Mouse (Mus musculus): ENCODE data around the gene Tmod3.
A peak's percentile ranks its signal among the peaks of the same experiment; 100 is the strongest.

The Tmod3 gene

GRCm38 (mm10) chr9:75477212-75477611, 82.2 kb downstream of the Tmod3 start:
- H3K9me3 ChIP-seq (ENCODE audit: low read length), result no peaks in the 10 kb centered on the region
- H3K4me3 ChIP-seq (replicated peaks; ENCODE audit: low read length), result no peak overlapping the region
- H3K36me3 ChIP-seq (ENCODE audit: insufficient read depth, low read length), result peaks cover 40% of the 10 kb centered on the region
- peaks cover 26% of the 10 kb centered on the region for H3K4me1 ChIP-seq (replicated peaks; ENCODE audit: low read depth, low read length)
- H3K27me3 ChIP-seq (ENCODE audit: insufficient read depth, low read length), result no peaks in the 10 kb centered on the region
- no peak for TF ChIP-seq NANOG (IDR thresholded peaks at IDR 0.05; ENCODE audit: borderline replicate concordance, low read length)
- TF ChIP-seq POU5F1 (IDR thresholded peaks at IDR 0.05; ENCODE audit: borderline replicate concordance, low read length), result no peak
- no peak for TF ChIP-seq CTCF (conservative IDR thresholded peaks at IDR 0.05; ENCODE audit: low read length)

GRCm38 (mm10) chr9:75468297-75468696, 91.2 kb downstream of the Tmod3 start:
- H3K36me3 ChIP-seq (ENCODE audit: insufficient read depth, low read length), result peaks cover 67% of the 10 kb centered on the region
- no peaks in the 10 kb centered on the region for H3K9me3 ChIP-seq (ENCODE audit: low read length)
- peaks cover 42% of the 10 kb centered on the region for H3K4me1 ChIP-seq (replicated peaks; ENCODE audit: low read depth, low read length)
- peak overlapping the region; percentile 83 for H3K4me3 ChIP-seq (replicated peaks; ENCODE audit: low read length)
- TF ChIP-seq NANOG (IDR thresholded peaks at IDR 0.05; ENCODE audit: borderline replicate concordance, low read length), result no peak
- peak; percentile 73 for TF ChIP-seq CTCF (conservative IDR thresholded peaks at IDR 0.05; ENCODE audit: low read length)
- no peaks in the 10 kb centered on the region for H3K27me3 ChIP-seq (ENCODE audit: insufficient read depth, low read length)

DNA sequence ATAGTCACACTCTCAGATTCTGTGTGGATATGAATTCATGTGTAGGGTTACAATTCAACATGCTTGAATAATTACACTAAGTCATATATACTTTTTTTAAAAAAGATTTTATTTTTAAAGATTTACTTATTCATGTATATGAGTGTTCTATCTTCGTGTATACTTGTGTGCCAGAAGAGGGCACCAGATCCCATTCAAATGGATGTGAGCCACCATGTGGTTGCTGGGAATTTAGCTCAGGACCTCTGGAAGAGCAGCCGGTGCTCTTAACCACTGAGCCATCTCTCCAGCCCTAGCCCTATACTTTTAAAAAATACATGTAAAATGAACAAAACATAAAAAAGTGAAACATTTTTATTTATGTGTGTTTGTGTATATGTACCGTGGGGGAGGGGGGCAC, 91.9 kb downstream of the Tmod3 start:
- no peaks in the 10 kb centered on the region for H3K27me3 ChIP-seq (ENCODE audit: insufficient read depth, low read length)
- peaks cover 63% of the 10 kb centered on the region for H3K36me3 ChIP-seq (ENCODE audit: insufficient read depth, low read length)
- H3K9me3 ChIP-seq (ENCODE audit: low read length), result no peaks in the 10 kb centered on the region
- peaks cover 50% of the 10 kb centered on the region for H3K4me1 ChIP-seq (replicated peaks; ENCODE audit: low read depth, low read length)
- H3K4me3 ChIP-seq (replicated peaks; ENCODE audit: low read length), result no peak overlapping the region
- TF ChIP-seq CTCF (conservative IDR thresholded peaks at IDR 0.05; ENCODE audit: low read length) (peak; percentile 37), NANOG (IDR thresholded peaks at IDR 0.05; ENCODE audit: borderline replicate concordance, low read length) (no peak), POU5F1 (IDR thresholded peaks at IDR 0.05; ENCODE audit: borderline replicate concordance, low read length) (no peak)

DNA sequence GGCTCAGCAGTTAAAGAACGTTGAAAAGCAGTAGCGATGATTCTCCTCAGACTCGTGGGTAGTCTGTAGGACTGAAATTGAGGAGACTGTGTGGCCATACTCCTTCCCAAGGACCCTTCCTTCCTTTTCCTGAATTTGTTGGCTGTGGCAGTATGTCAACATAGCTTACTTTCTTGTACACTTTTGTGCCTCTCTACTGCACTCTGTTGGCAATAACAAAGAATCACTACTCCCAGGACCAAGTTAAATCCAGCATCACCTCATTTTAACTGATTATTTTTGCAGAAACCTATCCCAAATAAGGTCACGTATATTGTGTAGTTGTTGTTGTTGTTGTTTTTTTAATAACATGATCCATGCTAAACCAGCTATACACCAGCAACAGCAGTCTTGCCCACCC, 92.8 kb downstream of the Tmod3 start:
- H3K9me3 ChIP-seq (ENCODE audit: low read length), result no peaks in the 10 kb centered on the region
- no peaks in the 10 kb centered on the region for H3K27me3 ChIP-seq (ENCODE audit: insufficient read depth, low read length)
- H3K36me3 ChIP-seq (ENCODE audit: insufficient read depth, low read length), result peaks cover 63% of the 10 kb centered on the region
- H3K4me3 ChIP-seq (replicated peaks; ENCODE audit: low read length), result no peak overlapping the region
- TF ChIP-seq NANOG (IDR thresholded peaks at IDR 0.05; ENCODE audit: borderline replicate concordance, low read length) (no peak), CTCF (conservative IDR thresholded peaks at IDR 0.05; ENCODE audit: low read length) (peak; percentile 41)
- peaks cover 59% of the 10 kb centered on the region for H3K4me1 ChIP-seq (replicated peaks; ENCODE audit: low read depth, low read length)

- Histone ChIP-seq H3K36me3 (ENCODE audit: insufficient read depth, low read length) (peaks cover 63% of the 10 kb centered on the region), H3K4me1 (replicated peaks; ENCODE audit: low read depth, low read length) (peaks cover 64% of the 10 kb centered on the region), H3K4me3 (replicated peaks; ENCODE audit: low read length) (no peak overlapping the region), H3K27me3 (ENCODE audit: insufficient read depth, low read length) (no peaks in the 10 kb centered on the region), H3K9me3 (ENCODE audit: low read length) (no peaks in the 10 kb centered on the region)
- no peak for TF ChIP-seq CTCF (conservative IDR thresholded peaks at IDR 0.05; ENCODE audit: low read length)
- TF ChIP-seq NANOG (IDR thresholded peaks at IDR 0.05; ENCODE audit: borderline replicate concordance, low read length), result no peak
- no peak for TF ChIP-seq POU5F1 (IDR thresholded peaks at IDR 0.05; ENCODE audit: borderline replicate concordance, low read length)
These were observed 93.6 kb downstream of the Tmod3 start for GRCm38 (mm10) chr9:75465856-75466255.

GRCm38 (mm10) chr9:75463050-75463660, 96.3 kb downstream of the Tmod3 start:
- Histone ChIP-seq H3K27me3 (ENCODE audit: insufficient read depth, low read length) (no peaks in the 10 kb centered on the region), H3K36me3 (ENCODE audit: insufficient read depth, low read length) (peaks cover 82% of the 10 kb centered on the region), H3K9me3 (ENCODE audit: low read length) (no peaks in the 10 kb centered on the region), H3K4me1 (replicated peaks; ENCODE audit: low read depth, low read length) (peaks cover 61% of the 10 kb centered on the region), H3K4me3 (replicated peaks; ENCODE audit: low read length) (peak overlapping the region; percentile 43)
- TF ChIP-seq NANOG (IDR thresholded peaks at IDR 0.05; ENCODE audit: borderline replicate concordance, low read length) (0 out of 2 replicates have a peak, but pooled peaks have one; percentile 14), CTCF (conservative IDR thresholded peaks at IDR 0.05; ENCODE audit: low read length) (no peak), POU5F1 (IDR thresholded peaks at IDR 0.05; ENCODE audit: borderline replicate concordance, low read length) (peak; percentile 83; the same call in 1 of the 2 replicates)

DNA sequence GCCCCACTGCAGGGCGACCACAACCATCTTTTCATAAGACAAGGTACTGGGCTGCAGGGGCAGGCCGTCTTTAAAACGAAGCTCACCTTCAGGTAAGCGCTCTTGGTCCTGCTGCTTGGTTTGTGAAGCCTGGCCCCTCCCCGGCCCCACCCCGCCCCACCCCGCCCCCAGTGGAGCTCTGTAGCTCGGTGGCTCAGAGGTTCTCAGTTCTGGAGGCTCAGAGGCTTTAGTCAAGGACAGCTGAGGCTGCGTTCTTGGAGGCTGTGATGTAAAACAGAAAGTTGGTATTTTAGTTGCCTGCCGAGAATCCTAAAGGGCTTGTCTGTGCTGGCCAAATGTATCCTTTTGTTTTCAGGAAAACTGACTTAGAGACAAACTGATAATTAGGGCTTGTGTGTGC, 103.8 kb downstream of the Tmod3 start:
- Histone ChIP-seq H3K4me3 (replicated peaks; ENCODE audit: low read length) (no peak overlapping the region), H3K36me3 (ENCODE audit: insufficient read depth, low read length) (peaks cover 98% of the 10 kb centered on the region), H3K4me1 (replicated peaks; ENCODE audit: low read depth, low read length) (peaks cover 31% of the 10 kb centered on the region), H3K27me3 (ENCODE audit: insufficient read depth, low read length) (no peaks in the 10 kb centered on the region), H3K9me3 (ENCODE audit: low read length) (no peaks in the 10 kb centered on the region)
- TF ChIP-seq POU5F1 (IDR thresholded peaks at IDR 0.05; ENCODE audit: borderline replicate concordance, low read length), result no peak
- TF ChIP-seq CTCF (conservative IDR thresholded peaks at IDR 0.05; ENCODE audit: low read length), result no peak
- no peak for TF ChIP-seq NANOG (IDR thresholded peaks at IDR 0.05; ENCODE audit: borderline replicate concordance, low read length)

DNA sequence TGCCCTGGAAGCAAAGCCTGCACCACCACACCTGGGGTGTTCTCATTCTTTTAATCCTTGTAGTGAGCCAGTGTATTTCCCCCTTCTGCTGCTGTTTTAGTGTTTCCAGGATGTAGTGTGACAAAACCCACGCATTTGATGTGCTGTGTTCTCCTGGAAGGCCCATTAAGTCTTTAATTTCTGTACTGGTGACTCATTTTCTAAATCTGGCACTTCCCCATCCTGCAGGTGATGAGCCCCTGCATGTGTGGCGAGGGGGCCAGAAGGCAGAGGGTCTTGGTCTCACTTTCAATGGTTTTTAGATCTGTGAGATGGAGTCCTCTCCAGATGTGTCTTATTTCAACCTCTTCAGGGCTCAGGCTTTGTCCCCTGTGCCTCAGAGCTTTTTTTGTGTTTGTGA, 105.5 kb downstream of the Tmod3 start:
- TF ChIP-seq CTCF (conservative IDR thresholded peaks at IDR 0.05; ENCODE audit: low read length) (no peak), POU5F1 (IDR thresholded peaks at IDR 0.05; ENCODE audit: borderline replicate concordance, low read length) (no peak)
- Histone ChIP-seq H3K4me3 (replicated peaks; ENCODE audit: low read length) (no peak overlapping the region), H3K36me3 (ENCODE audit: insufficient read depth, low read length) (peaks cover 96% of the 10 kb centered on the region), H3K27me3 (ENCODE audit: insufficient read depth, low read length) (no peaks in the 10 kb centered on the region), H3K9me3 (ENCODE audit: low read length) (no peaks in the 10 kb centered on the region), H3K4me1 (replicated peaks; ENCODE audit: low read depth, low read length) (peaks cover 31% of the 10 kb centered on the region)

DNA sequence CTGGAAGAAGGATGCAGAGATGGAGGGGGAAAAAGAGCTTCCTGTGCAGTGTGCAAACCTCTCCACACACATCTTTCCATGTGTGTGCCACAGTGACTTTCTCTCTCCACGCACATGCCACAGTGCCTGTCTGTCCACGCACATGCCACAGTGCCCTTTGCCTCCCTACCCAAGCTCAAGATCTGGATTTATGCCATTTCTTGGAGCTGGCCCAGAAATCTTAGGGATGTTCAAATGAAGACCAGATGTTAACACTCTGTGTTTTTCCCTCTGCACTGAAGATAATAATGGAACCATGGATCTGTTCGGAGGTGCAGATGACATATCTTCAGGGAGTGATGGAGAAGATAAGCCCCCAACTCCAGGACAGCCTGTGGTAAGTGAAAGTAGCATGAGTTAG, 111.4 kb downstream of the Tmod3 start:
- no peaks in the 10 kb centered on the region for H3K27me3 ChIP-seq (ENCODE audit: insufficient read depth, low read length)
- H3K4me1 ChIP-seq (replicated peaks; ENCODE audit: low read depth, low read length), result peaks cover 24% of the 10 kb centered on the region
- no peak for TF ChIP-seq POU5F1 (IDR thresholded peaks at IDR 0.05; ENCODE audit: borderline replicate concordance, low read length)
- TF ChIP-seq NANOG (IDR thresholded peaks at IDR 0.05; ENCODE audit: borderline replicate concordance, low read length), result no peak

More for the DNA sequence above, 111.4 kb downstream of the Tmod3 start:
- no peaks in the 10 kb centered on the region for H3K9me3 ChIP-seq (ENCODE audit: low read length)
- H3K4me3 ChIP-seq (replicated peaks; ENCODE audit: low read length), result no peak overlapping the region
- H3K36me3 ChIP-seq (ENCODE audit: insufficient read depth, low read length), result peaks cover 84% of the 10 kb centered on the region
